Mouse (Mus musculus): ENCODE measurements around the gene Masp2.

DNA sequence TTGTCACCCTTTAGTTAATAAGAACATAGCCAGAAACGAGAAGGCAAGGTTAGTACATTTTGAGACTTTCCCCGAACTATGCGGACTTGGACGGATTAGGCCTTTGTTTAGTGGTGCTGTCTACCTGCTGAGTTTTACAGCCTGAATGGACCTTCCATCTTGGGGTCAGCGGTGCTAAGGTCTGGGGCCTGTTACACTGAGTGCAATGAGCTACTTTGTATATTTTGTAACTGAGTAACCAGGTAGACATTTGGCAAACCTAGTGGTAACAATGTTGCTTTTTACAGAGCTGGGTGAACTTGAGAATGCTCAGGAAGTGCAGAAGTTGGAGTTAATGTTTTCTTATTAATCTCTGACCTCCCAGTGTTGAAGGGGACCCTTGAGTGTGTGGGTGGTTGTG is 38.8 kb downstream of the Masp2 start:
- TF ChIP-seq POLR2A (IDR thresholded peaks at IDR 0.05; ENCODE audit: low read depth, low read length), result no peak
- no peak for TF ChIP-seq CTCF (IDR thresholded peaks at IDR 0.05; ENCODE audit: extremely low read depth, insufficient read length, insufficient replicate concordance, low read depth, low read length)

All from small intestine, adult 2 months (tissue).